Mouse (Mus musculus): ENCODE results near the gene Dcaf11.

The Dcaf11 gene

GRCm38 (mm10) chr14:55554635-55555034 is 5.2 kb upstream of the Dcaf11 start:
- in situ Hi-C loops (cut with MboI, MseI): no loop called here

- in situ Hi-C loops (cut with MboI, MseI): no loop called here
Measured at GRCm38 (mm10) chr14:55555788-55556187, 4.0 kb upstream of the Dcaf11 start.

GRCm38 (mm10) chr14:55557003-55557402 is 2.8 kb upstream of the Dcaf11 start:
- in situ Hi-C loops (cut with MboI, MseI): no loop called here

- in situ Hi-C loops (cut with MboI, MseI): no loop called here
Measured at GRCm38 (mm10) chr14:55557587-55557986, 2.2 kb upstream of the Dcaf11 start.

GRCm38 (mm10) chr14:55558740-55559448 is 912 bp upstream of the Dcaf11 start:
- in situ Hi-C loops (cut with MboI, MseI): no loop called here

- in situ Hi-C loops (cut with MboI, MseI): no loop called here
Measured at GRCm38 (mm10) chr14:55560202-55561073, 632 bp downstream of the Dcaf11 start, which contains the start of gene A730061H03Rik. Gene A730061H03Rik, minus strand, starts transcription at chr14:55560406.

- in situ Hi-C loops (cut with MboI, MseI): no loop called here
Measured at GRCm38 (mm10) chr14:55561860-55562259, 2.1 kb downstream of the Dcaf11 start.

- in situ Hi-C loops (cut with MboI, MseI): no loop called here
Measured at GRCm38 (mm10) chr14:55563249-55563648, 3.4 kb downstream of the Dcaf11 start.

GRCm38 (mm10) chr14:55565748-55566147 is 5.9 kb downstream of the Dcaf11 start:
- in situ Hi-C loops (cut with MboI, MseI): no loop called here

- in situ Hi-C loops (cut with MboI, MseI): no loop called here
Measured at GRCm38 (mm10) chr14:55567496-55567895, 7.7 kb downstream of the Dcaf11 start.

GRCm38 (mm10) chr14:55570588-55570987 is 10.8 kb downstream of the Dcaf11 start:
- in situ Hi-C loops (cut with MboI, MseI): no loop called here

- in situ Hi-C loops (cut with MboI, MseI): no loop called here
Measured at GRCm38 (mm10) chr14:55571760-55572159, 12.0 kb downstream of the Dcaf11 start.

- in situ Hi-C loops (cut with MboI, MseI): no loop called here
Measured at GRCm38 (mm10) chr14:55575302-55575701, 15.5 kb downstream of the Dcaf11 start, which contains the start of gene Fitm1. Gene Fitm1, plus strand, starts transcription at chr14:55575617.

- in situ Hi-C loops (cut with MboI, MseI): no loop called here
Measured at GRCm38 (mm10) chr14:55575711-55576110, 15.9 kb downstream of the Dcaf11 start.

- in situ Hi-C loops (cut with MboI, MseI): no loop called here
Measured at GRCm38 (mm10) chr14:55576376-55576775, 16.6 kb downstream of the Dcaf11 start.

- in situ Hi-C loops (cut with MboI, MseI): no loop called here
Measured at GRCm38 (mm10) chr14:55577871-55578667, 18.3 kb downstream of the Dcaf11 start, which contains the start of gene Psme1. Gene Psme1, plus strand, starts transcription at chr14:55578123.

- in situ Hi-C loops (cut with MboI, MseI): no loop called here
Measured at GRCm38 (mm10) chr14:55578668-55579269, 19.0 kb downstream of the Dcaf11 start.

- in situ Hi-C loops (cut with MboI, MseI): no loop called here
Measured at GRCm38 (mm10) chr14:55579511-55580496, 20.0 kb downstream of the Dcaf11 start.

- in situ Hi-C loops (cut with MboI, MseI): no loop called here
Measured at GRCm38 (mm10) chr14:55580731-55581130, 20.9 kb downstream of the Dcaf11 start.

Data from T-helper 17 cell (primary cell).